Mouse (Mus musculus): ENCODE results near the gene Rbfox1.

Rbfox1 gene

DNA sequence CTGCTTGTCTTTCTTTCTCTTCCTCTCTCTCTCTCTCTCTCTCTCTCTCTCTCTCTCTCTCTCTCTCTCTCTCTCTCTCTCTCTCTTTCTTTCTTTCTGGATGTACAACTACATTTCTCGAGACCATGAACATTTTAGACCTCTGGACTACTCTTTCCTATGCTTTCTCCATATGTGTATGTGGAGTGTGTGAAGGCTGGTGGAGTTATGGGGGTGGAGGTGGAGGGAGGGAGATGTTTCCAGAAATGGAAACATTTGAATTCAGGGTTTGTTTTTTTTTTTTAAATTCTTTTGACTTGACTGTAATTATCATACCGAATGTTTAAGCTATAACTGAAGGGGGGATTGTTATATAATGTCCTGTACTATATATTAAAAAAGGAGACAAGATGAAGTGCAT is 1338.1 kb downstream of the Rbfox1 start:
- in situ Hi-C loops (cut with MboI, MseI), result no loop called here

DNA sequence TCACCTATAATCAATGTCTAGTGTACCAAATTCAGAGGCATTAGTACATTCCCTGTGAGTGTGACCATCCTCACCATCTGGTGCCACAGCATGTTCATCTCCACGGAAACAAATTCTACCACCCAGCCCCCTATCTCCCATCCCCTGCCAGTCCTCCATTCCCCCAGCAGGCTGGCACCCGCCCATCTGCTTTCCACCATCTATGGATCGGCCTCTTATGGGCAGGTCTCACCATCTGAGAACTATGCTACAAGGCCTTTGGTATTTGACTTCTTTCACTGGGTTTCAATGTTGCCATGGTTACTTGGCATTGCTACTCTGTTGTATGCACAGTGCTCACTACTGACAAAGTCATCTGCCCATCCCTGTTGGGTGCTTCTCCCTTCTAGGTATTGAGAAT is 1340.8 kb downstream of the Rbfox1 start:
- in situ Hi-C loops (cut with MboI, MseI), result no loop called here

GRCm38 (mm10) chr16:7228246-7228645 is 1343.1 kb downstream of the Rbfox1 start:
- in situ Hi-C loops (cut with MboI, MseI), result no loop called here

GRCm38 (mm10) chr16:7229232-7229631 is 1344.1 kb downstream of the Rbfox1 start:
- in situ Hi-C loops (cut with MboI, MseI), result no loop called here

GRCm38 (mm10) chr16:7241627-7242026 is 1356.5 kb downstream of the Rbfox1 start:
- in situ Hi-C loops (cut with MboI, MseI), result no loop called here

DNA sequence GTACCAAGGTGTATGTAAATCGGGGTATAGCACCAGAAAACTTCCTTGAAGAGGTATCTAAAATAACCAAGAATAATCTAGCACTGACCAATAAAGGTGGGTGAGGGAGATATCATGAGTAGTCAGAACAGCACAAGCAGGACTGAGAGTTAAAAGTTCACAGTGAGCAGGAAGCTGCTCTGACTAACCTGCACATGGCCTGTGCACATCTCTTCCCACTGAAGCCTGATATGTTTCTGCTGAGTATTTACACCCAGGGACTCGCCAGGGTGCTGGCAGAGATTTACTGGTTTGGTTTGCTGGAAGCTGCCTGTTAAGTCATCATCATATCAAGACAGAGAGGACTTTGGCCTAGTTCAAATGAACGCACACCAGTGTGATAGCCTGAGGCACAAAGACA is 1357.3 kb downstream of the Rbfox1 start:
- in situ Hi-C loops (cut with MboI, MseI), result no loop called here

DNA sequence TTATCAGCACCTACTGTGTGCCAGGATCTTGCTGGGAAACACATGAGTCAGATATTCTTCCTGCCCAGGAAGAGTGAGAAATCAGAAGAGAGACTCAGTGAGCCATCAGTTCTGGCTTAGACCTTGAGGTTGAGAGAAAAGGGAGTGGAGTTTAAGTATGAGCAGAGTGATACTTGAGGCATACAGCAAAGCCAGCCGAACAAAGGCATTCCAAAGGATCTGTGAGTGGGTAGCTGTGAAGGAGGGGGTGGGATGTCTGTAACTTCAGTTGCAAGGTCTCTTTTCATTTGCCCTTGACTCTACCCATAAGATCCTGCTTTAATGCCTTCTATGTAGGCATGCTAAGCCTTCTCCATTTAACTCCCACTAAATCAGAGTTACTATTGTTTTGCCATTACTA is 1359.2 kb downstream of the Rbfox1 start:
- in situ Hi-C loops (cut with MboI, MseI), result no loop called here

DNA sequence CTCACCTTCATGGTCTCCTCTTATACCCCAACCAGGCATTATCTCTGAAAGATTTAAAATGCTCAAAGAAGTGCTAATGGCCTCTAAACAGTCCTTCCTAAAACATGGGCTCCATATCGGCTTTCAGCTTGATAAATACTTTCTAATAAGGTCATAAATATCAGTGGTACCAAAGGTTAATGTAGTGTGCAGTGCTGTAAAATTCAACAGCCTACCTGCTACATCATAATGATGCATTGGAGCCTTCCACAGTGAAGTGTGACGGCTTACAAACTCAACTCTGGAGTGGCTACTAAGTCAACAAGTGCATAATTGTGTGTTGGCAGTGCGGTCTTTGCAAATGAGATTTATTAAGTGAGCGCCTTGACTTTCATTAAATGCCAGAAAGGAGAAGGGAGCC is 1366.5 kb downstream of the Rbfox1 start:
- in situ Hi-C loops (cut with MboI, MseI), result loop anchor here (25.0 kb wide), 1 partner anchor 1836 kb away; no protein-coding TSS in a partner anchor

DNA sequence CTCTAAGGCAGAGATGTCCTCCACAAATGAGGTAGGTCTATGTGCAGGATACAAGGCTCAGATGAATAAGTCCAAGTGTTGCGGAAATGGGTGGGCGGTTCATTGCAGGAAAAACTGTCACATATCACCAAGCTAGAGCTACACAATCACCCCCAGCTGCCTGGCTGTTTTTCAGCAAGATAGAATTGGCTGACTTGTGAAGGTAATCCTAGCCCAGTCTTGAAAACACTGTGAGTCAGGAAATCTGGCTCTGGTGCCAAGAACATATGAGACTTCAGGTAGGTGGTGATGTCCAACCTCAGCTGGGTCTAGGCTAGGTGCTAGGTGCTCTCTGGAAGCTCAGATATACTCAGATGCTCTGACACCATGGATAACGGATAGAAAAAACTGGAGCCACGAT is 1372.2 kb downstream of the Rbfox1 start:
- in situ Hi-C loops (cut with MboI, MseI), result loop anchor here (25.0 kb wide), 1 partner anchor 1830 kb away; no protein-coding TSS in a partner anchor

- in situ Hi-C loops (cut with MboI, MseI), result loop anchor here (25.0 kb wide), 1 partner anchor 1824 kb away; no protein-coding TSS in a partner anchor
Observed at GRCm38 (mm10) chr16:7263261-7263660, 1378.1 kb downstream of the Rbfox1 start.

DNA sequence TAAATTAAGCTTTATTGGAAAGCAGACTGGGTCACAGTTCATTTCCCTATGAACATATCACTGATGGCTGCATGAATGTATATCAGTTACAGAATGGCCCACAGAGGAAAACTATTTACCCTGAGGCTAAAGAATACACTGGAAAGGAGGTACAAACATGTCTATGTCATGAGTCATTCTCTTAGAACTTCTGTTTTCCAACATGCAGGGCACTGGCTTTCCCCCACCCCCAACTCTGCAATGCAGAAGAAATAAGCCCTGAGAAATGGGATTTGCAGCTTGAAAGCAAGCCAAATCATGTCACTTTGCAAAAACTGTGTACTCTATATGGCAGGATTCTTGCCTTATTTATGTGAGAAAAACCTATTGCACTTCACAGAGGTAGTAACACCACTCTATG is 1380.6 kb downstream of the Rbfox1 start:
- in situ Hi-C loops (cut with MboI, MseI), result loop anchor here (25.0 kb wide), 1 partner anchor 1822 kb away; no protein-coding TSS in a partner anchor

DNA sequence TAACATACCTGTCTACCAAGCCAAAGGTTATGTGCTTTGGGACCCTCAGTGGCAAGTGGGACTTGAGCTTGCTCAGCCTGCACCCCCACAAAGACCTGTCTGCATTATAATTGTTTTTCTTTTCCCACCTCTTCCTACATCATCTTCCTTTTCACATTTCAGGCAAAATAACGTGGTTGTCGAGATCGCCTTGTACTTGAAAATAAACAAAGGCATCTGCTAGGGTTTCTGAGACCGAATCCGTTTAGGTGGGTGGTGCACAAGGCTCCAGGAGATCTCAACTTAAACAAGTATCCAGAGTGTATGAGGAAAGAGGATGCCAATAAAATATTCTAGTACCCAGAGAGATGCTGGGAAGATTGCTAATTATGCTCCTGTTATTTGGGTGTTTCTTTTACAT is 1390.3 kb downstream of the Rbfox1 start:
- in situ Hi-C loops (cut with MboI, MseI), result no loop called here

DNA sequence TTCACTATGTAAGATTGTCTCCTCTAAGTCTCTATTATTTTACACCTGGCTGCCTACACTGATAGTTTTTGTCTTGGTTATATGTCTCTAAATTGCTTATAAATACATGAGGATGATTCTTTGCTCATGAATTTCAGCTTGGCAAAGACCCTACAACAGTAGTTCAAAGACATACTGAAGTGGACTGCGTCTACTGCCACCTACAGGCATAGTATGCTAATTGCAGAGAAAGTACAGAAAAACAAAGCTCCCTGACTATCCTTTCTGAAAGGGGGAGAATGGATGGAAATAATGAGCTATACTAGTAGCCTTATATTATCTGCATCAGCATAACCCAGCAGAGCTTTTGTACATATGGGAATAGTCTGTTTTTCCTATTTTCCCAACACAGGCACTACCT is 1390.7 kb downstream of the Rbfox1 start:
- in situ Hi-C loops (cut with MboI, MseI), result no loop called here

GRCm38 (mm10) chr16:7279544-7279943 is 1394.4 kb downstream of the Rbfox1 start:
- in situ Hi-C loops (cut with MboI, MseI), result no loop called here

GRCm38 (mm10) chr16:7282257-7282656 is 1397.1 kb downstream of the Rbfox1 start:
- in situ Hi-C loops (cut with MboI, MseI), result no loop called here

GRCm38 (mm10) chr16:7292985-7293805 is 1408.0 kb downstream of the Rbfox1 start:
- in situ Hi-C loops (cut with MboI, MseI), result no loop called here

DNA sequence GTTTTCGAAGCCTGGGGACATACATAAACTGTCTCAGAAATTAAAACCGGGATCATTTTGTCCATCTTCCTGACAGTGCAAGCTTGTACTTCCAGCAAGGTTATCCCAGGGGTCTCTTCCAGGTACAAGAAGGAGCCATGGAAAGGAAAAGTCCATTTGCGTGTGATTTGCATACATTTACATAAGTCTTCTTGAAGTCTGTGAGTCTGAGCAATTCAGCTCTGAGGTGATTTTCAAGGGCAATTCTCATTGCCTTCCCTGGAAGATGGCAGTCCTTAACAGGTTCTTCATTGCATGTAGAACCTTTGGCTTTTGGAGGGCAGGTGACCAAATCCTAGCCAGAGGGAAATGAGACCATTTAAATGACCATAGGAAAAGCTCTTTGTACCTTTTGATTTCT is 1417.3 kb downstream of the Rbfox1 start:
- in situ Hi-C loops (cut with MboI, MseI), result no loop called here

DNA sequence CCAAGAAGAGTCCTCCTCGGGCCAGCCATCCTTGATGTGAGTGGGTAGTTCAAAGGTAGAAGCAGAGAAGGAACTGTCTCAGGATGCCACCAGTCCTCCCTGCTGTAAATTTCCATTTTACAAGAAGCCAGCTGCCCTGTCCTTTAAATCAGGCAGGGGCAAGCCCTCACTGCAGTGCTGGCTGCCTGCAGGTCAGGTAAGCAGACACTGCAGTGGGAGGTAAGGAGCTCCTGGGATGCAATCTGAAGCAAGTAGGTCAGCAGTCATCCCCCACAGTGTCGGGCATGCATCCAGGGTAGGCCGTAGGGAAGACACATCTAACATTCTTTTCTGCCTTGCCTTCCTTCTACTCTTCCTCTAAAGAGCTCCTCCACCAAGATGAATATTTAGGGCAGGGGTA is 1444.0 kb downstream of the Rbfox1 start:
- in situ Hi-C loops (cut with MboI, MseI), result no loop called here

GRCm38 (mm10) chr16:7341186-7341585 is 1456.0 kb downstream of the Rbfox1 start:
- in situ Hi-C loops (cut with MboI, MseI), result no loop called here

GRCm38 (mm10) chr16:7345298-7345697 is 1460.1 kb downstream of the Rbfox1 start:
- in situ Hi-C loops (cut with MboI, MseI), result no loop called here

DNA sequence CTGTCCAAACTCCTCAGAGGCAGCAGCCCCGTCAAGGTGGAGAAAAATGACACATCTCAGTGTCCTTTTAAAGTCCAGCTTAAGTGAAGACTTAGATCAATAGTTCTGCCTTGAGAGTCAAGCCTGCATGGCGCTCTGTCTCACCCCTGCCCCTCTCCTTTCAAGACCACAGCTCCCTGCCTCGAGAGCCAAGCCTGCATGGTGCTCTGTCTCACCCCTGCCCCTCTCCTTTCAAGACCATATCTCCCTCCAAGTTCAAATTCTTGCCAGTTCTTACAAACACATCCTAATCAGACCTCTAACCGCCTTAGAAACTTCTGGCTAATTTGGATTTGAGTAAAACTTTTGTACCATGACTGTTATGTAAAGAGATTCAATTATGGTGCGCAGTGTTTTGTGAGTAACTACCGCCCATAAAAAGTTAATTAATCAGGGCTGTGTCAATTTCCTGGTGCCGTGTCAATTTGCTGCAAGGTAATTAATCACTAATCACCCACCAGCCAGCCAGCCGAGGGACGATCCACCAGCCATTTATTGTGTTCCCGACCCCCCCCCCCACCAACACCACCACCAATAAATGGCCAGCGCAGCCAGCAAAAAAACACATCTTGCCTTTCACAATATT is 1461.0 kb downstream of the Rbfox1 start:
- in situ Hi-C loops (cut with MboI, MseI), result no loop called here

DNA sequence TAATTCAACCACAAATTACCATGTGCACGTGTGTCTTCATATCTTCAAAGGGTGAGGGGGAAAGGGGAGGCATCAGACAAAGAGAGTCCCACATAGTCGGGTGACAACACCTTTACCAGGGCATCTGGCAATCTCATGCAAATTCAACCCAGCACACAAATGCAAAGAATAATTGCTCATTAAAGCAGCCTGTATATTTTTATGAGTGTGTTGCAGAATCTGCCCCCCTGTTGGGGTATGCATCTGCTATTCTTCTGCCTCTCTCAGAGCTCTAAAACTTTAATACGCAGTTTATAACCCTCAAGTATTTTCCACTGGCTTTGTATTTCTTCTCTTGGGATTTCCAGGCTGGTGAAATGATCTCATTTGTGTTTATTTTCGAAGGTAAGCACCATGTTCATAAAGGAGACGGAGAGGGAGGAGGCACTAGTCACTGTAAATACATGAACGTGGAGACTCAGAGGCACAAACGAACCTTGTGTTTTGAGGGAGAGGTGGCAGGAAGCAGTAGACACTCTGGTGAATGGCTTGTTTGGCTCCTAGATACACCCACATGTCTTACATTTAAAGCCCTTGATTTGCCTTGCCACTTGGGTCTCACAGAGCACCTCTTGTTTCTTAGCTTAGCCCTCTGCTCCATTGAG is 1462.5 kb downstream of the Rbfox1 start:
- in situ Hi-C loops (cut with MboI, MseI), result no loop called here

DNA sequence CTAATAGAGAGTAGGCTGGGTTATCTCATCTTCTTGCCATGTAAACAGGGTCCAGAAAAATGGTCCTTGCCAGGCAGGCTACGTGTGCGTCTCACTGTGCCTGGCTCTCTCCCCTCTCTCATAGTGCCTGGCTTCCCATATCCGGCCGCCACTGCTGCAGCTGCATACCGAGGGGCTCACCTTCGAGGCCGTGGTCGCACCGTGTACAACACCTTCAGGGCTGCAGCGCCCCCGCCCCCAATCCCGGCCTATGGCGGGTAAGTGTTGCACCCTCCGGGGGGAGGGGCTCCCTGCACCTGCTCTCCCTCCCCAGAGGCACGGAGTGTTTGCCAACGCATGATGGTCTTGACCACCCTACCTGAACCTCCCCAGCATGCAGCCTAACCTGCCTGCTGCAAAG is 1467.7 kb downstream of the Rbfox1 start:
- in situ Hi-C loops (cut with MboI, MseI), result no loop called here
